Mouse (Mus musculus): Measurements from ENCODE around the gene Phldb2. TPM values are rescaled to one million over a fixed set of nuclear protein-coding genes. Genes with fewer than 3 reads are reported as not detected.

The Phldb2 gene
- total and polyA plus RNA-seq, 3 experiments = 0.04 TPM; not detected in 2

GRCm38 (mm10) chr16:45810829-45811326 lies 142.5 kb downstream of the Phldb2 start:
- Histone ChIP-seq H3K36me3 (replicated peaks in 1 of 2; ENCODE audit: control insufficient read depth in 1 of 2, insufficient read depth in 1 of 2, low read length in 1 of 2) (no peaks in the 10 kb centered on the region), H3K27me3 (replicated peaks) (no peaks in the 10 kb centered on the region), H3K79me2 (replicated peaks; ENCODE audit: control insufficient read depth, extremely low read depth, insufficient read depth, poor library complexity, severe bottlenecking) (no peaks in the 10 kb centered on the region), H3K9ac (ENCODE audit: insufficient read depth, low read depth) (no peak overlapping the region), H3K4me1 (ENCODE audit: control insufficient read depth in 1 of 2, insufficient read depth in 2 of 2) (no peaks in the 10 kb centered on the region), H3K9me3 (replicated peaks; ENCODE audit: low read length) (no peaks in the 10 kb centered on the region), H3K4me3 (replicated peaks in 1 of 3; ENCODE audit: low read depth in 2 of 3, low read length in 2 of 3, poor library complexity in 1 of 3) (no peak overlapping the region), H3K4me2 (ENCODE audit: insufficient read depth, low read depth, poor library complexity, severe bottlenecking) (no peak overlapping the region), H3K27ac (ENCODE audit: insufficient read depth, low read depth) (no peak overlapping the region)
- dilution Hi-C loops (cut with MboI; ENCODE audit: extremely low pct_ligation_motif_present, extremely low pct_unique_long_range_greater_than_20kb, low sequenced_read_pairs) (no loop called here), in situ Hi-C loops (cut with MboI; ENCODE audit: low pct_ligation_motif_present, low pct_unique_long_range_greater_than_20kb, low sequenced_read_pairs) (no loop called here)
- TF ChIP-seq ZMIZ1 (IDR thresholded peaks at IDR 0.05; ENCODE audit: low read depth, low read length) = no peak
- TF ChIP-seq MYC (IDR thresholded peaks at IDR 0.05; ENCODE audit: low read depth, low read length) = no peak
- no peak for TF ChIP-seq SMC3 (IDR thresholded peaks at IDR 0.05; ENCODE audit: low read depth, low read length)
- TF ChIP-seq IRF4 (IDR thresholded peaks at IDR 0.05; ENCODE audit: low read depth, low read length) = no peak
- no peak for TF ChIP-seq POLR2AphosphoS2 (IDR thresholded peaks at IDR 0.05; ENCODE audit: low read depth, low read length)
- TF ChIP-seq PAX5 (IDR thresholded peaks at IDR 0.05; ENCODE audit: low read length) = no peak
- TF ChIP-seq UBTF (IDR thresholded peaks at IDR 0.05; ENCODE audit: low read depth, low read length) = no peak
- TF ChIP-seq EP300 (IDR thresholded peaks at IDR 0.05; ENCODE audit: low read length) = no peak
- no peak for TF ChIP-seq KAT2A (IDR thresholded peaks at IDR 0.05; ENCODE audit: insufficient replicate concordance, low read length)
- DNase-seq (ENCODE audit: extremely low read depth) = no peak

GRCm38 (mm10) chr16:45810155-45810554 lies 143.2 kb downstream of the Phldb2 start:
- H3K36me3 ChIP-seq (replicated peaks in 1 of 2; ENCODE audit: control insufficient read depth in 1 of 2, insufficient read depth in 1 of 2, low read length in 1 of 2) = no peaks in the 10 kb centered on the region
- H3K27ac ChIP-seq (ENCODE audit: insufficient read depth, low read depth) = no peak overlapping the region
- H3K79me2 ChIP-seq (replicated peaks; ENCODE audit: control insufficient read depth, extremely low read depth, insufficient read depth, poor library complexity, severe bottlenecking) = no peaks in the 10 kb centered on the region
- TF ChIP-seq RAD21 (IDR thresholded peaks at IDR 0.05; ENCODE audit: low read depth, low read length) (no peak), MAFK (IDR thresholded peaks at IDR 0.05; ENCODE audit: insufficient replicate concordance, low read length) (no peak)
- H3K27me3 ChIP-seq (replicated peaks) = no peaks in the 10 kb centered on the region
- H3K4me3 ChIP-seq (replicated peaks in 1 of 3; ENCODE audit: low read depth in 2 of 3, low read length in 2 of 3, poor library complexity in 1 of 3) = no peak overlapping the region
- no peaks in the 10 kb centered on the region for H3K9me3 ChIP-seq (replicated peaks; ENCODE audit: low read length)
- no peaks in the 10 kb centered on the region for H3K4me1 ChIP-seq (ENCODE audit: control insufficient read depth in 1 of 2, insufficient read depth in 2 of 2)
- dilution Hi-C loops (cut with MboI; ENCODE audit: extremely low pct_ligation_motif_present, extremely low pct_unique_long_range_greater_than_20kb, low sequenced_read_pairs) = no loop called here
- DNase-seq (ENCODE audit: extremely low read depth) = no peak
- H3K4me2 ChIP-seq (ENCODE audit: insufficient read depth, low read depth, poor library complexity, severe bottlenecking) = no peak overlapping the region
- in situ Hi-C loops (cut with MboI; ENCODE audit: low pct_ligation_motif_present, low pct_unique_long_range_greater_than_20kb, low sequenced_read_pairs) = no loop called here
- H3K9ac ChIP-seq (ENCODE audit: insufficient read depth, low read depth) = no peak overlapping the region

GRCm38 (mm10) chr16:45804708-45805107 lies 148.7 kb downstream of the Phldb2 start:
- no peaks in the 10 kb centered on the region for H3K27me3 ChIP-seq (replicated peaks)
- no peaks in the 10 kb centered on the region for H3K9me3 ChIP-seq (replicated peaks; ENCODE audit: low read length)
- no peaks in the 10 kb centered on the region for H3K4me1 ChIP-seq (ENCODE audit: control insufficient read depth in 1 of 2, insufficient read depth in 2 of 2)
- in situ Hi-C loops (cut with MboI; ENCODE audit: low pct_ligation_motif_present, low pct_unique_long_range_greater_than_20kb, low sequenced_read_pairs) = no loop called here
- no peaks in the 10 kb centered on the region for H3K79me2 ChIP-seq (replicated peaks; ENCODE audit: control insufficient read depth, extremely low read depth, insufficient read depth, poor library complexity, severe bottlenecking)
- no peak overlapping the region for H3K4me3 ChIP-seq (replicated peaks in 1 of 3; ENCODE audit: low read depth in 2 of 3, low read length in 2 of 3, poor library complexity in 1 of 3)
- DNase-seq (ENCODE audit: extremely low read depth) = no peak
- dilution Hi-C loops (cut with MboI; ENCODE audit: extremely low pct_ligation_motif_present, extremely low pct_unique_long_range_greater_than_20kb, low sequenced_read_pairs) = no loop called here
- no peak overlapping the region for H3K27ac ChIP-seq (ENCODE audit: insufficient read depth, low read depth)
- H3K36me3 ChIP-seq (replicated peaks in 1 of 2; ENCODE audit: control insufficient read depth in 1 of 2, insufficient read depth in 1 of 2, low read length in 1 of 2) = no peaks in the 10 kb centered on the region
- H3K9ac ChIP-seq (ENCODE audit: insufficient read depth, low read depth) = no peak overlapping the region
- TF ChIP-seq SMC3 (IDR thresholded peaks at IDR 0.05; ENCODE audit: low read depth, low read length) (no peak), KAT2A (IDR thresholded peaks at IDR 0.05; ENCODE audit: insufficient replicate concordance, low read length) (no peak), NELFE (IDR thresholded peaks at IDR 0.05; ENCODE audit: low read depth, low read length) (no peak), TBP (conservative IDR thresholded peaks at IDR 0.05; ENCODE audit: low read depth, low read length) (no peak), SIN3A (IDR thresholded peaks at IDR 0.05; ENCODE audit: low read length) (no peak), ZC3H11A (IDR thresholded peaks at IDR 0.05; ENCODE audit: low read depth, low read length) (no peak), ZKSCAN1 (IDR thresholded peaks at IDR 0.05; ENCODE audit: borderline replicate concordance, low read depth, low read length) (no peak)
- no peak overlapping the region for H3K4me2 ChIP-seq (ENCODE audit: insufficient read depth, low read depth, poor library complexity, severe bottlenecking)
